Mouse (Mus musculus) lung, embryonic 14.5 days (tissue): ENCODE data around the gene Pyroxd2. TPM values are rescaled to one million over a fixed set of nuclear protein-coding genes. Genes with fewer than 3 reads are reported as not detected.

Experiments used
- ATAC-seq: fragments of 200-750 bp; cut with Nextera tagmentation; 2 replicates; pipeline ENCODE4 v1.8.0; 2017; ENCODE audit warnings: mild to moderate bottlenecking, moderate TSS enrichment, moderate library complexity; ENCODE audit not compliant: insufficient read depth
- DNase-seq: peaks from one replicate; pipeline ENCODE4 v3.0.0-alpha.2; 2015
- H3K27ac ChIP-seq: fragments of 300-500 bp; sonication (generic); 2 replicates; pipeline ENCODE4 v1.5.1; 2014; ENCODE audit warnings: low read depth, mild to moderate bottlenecking, moderate library complexity
- H3K27me3 ChIP-seq: fragments of 300-500 bp; sonication (generic); 2 replicates; pipeline ENCODE4 v1.6.1; 2014; ENCODE audit warnings: low read length, control low read depth; ENCODE audit not compliant: insufficient read depth
- H3K36me3 ChIP-seq: fragments of 300-500 bp; sonication (generic); 2 replicates; pipeline ENCODE4 v1.6.1; 2014; ENCODE audit warnings: control low read depth; ENCODE audit not compliant: insufficient read depth
- H3K4me1 ChIP-seq: fragments of 300-500 bp; sonication (generic); 2 replicates; pipeline ENCODE4 v1.6.1; 2014; ENCODE audit warnings: antibody characterized with exemption, control low read depth; ENCODE audit not compliant: insufficient read depth
- H3K4me2 ChIP-seq: fragments of 300-500 bp; sonication (generic); 2 replicates; pipeline ENCODE4 v1.6.1; 2014; ENCODE audit warnings: mild to moderate bottlenecking
- H3K4me3 ChIP-seq: fragments of 300-500 bp; sonication (generic); 2 replicates; pipeline ENCODE4 v1.5.1; 2014; ENCODE audit warnings: low read depth, low read length
- H3K9ac ChIP-seq: fragments of 300-500 bp; sonication (generic); 2 replicates; pipeline ENCODE4 v1.6.1; 2014
- H3K9me3 ChIP-seq: fragments of 300-500 bp; sonication (generic); 2 replicates; pipeline ENCODE4 v1.6.1; 2016; ENCODE audit warnings: low read depth, low read length, control low read depth
- CTCF ChIP-seq: IDR thresholded peaks from 2 replicates; pipeline ENCODE4 v1.5.1; 2016; ENCODE audit warnings: antibody characterized with exemption, low read depth
- WGBS: fragments of 180-500 bp; shearing (Covaris S2); extraction: QIAGEN DNeasy Blood & Tissue Kit; methylation state at CpG from one replicate; pipeline ENCODE4 v1.1.7; 2014; 5-methylcytosine and 5-hydroxymethylcytosine counted together
- polyA plus RNA-seq: library from polyadenylated mRNA; unstranded; fragments of >200 nt; fragmentation: Nextera tagmentation; extraction: Ambion mirVana; gene quantifications from 2 replicates; pipeline ENCODE4 v1.2.1, GENCODE M21; 2014

The Pyroxd2 gene
- polyA plus RNA-seq, 1 experiment from 2014 or later = 4.2 TPM

GRCm38 (mm10) chr19:42734982-42735381 is 17.6 kb downstream of the Pyroxd2 start:
- Histone ChIP-seq H3K4me2 (no peak overlapping the region), H3K4me1 (no peaks in the 10 kb centered on the region), H3K9ac (no peak overlapping the region), H3K9me3 (no peaks in the 10 kb centered on the region), H3K4me3 (no peak overlapping the region), H3K27ac (no peak overlapping the region), H3K36me3 (no peaks in the 10 kb centered on the region), H3K27me3 (no peaks in the 10 kb centered on the region)
- whole genome bisulfite sequencing = 65% methylated on average over 5 of the region's 5 CpGs
- ATAC-seq (no peak), DNase-seq (no peak)
- TF ChIP-seq CTCF = no peak

- no peak for TF ChIP-seq CTCF
- Histone ChIP-seq H3K9me3 (no peaks in the 10 kb centered on the region), H3K9ac (no peak overlapping the region), H3K36me3 (no peaks in the 10 kb centered on the region), H3K4me2 (no peak overlapping the region), H3K4me3 (no peak overlapping the region), H3K4me1 (no peaks in the 10 kb centered on the region), H3K27ac (no peak overlapping the region), H3K27me3 (no peaks in the 10 kb centered on the region)
- 73% methylated on average over 4 of the region's 4 CpGs for WGBS
- ATAC-seq = no peak
- DNase-seq = no peak
These were observed 25.2 kb downstream of the Pyroxd2 start for GRCm38 (mm10) chr19:42727424-42727823.

GRCm38 (mm10) chr19:42726766-42727165 is 25.8 kb downstream of the Pyroxd2 start:
- DNase-seq (no peak), ATAC-seq (no peak)
- WGBS = 91% methylated on average over 10 of the region's 10 CpGs
- H3K27me3 ChIP-seq = no peaks in the 10 kb centered on the region
- no peak overlapping the region for H3K27ac ChIP-seq
- no peaks in the 10 kb centered on the region for H3K9me3 ChIP-seq
- no peak overlapping the region for H3K4me3 ChIP-seq
- H3K36me3 ChIP-seq = no peaks in the 10 kb centered on the region
- H3K9ac ChIP-seq = no peak overlapping the region
- no peak for TF ChIP-seq CTCF
- no peak overlapping the region for H3K4me2 ChIP-seq
- H3K4me1 ChIP-seq = no peaks in the 10 kb centered on the region

- Histone ChIP-seq H3K27me3 (no peaks in the 10 kb centered on the region), H3K4me1 (no peaks in the 10 kb centered on the region), H3K4me3 (no peak overlapping the region), H3K4me2 (no peak overlapping the region), H3K36me3 (no peaks in the 10 kb centered on the region), H3K9ac (no peak overlapping the region), H3K9me3 (no peaks in the 10 kb centered on the region), H3K27ac (no peak overlapping the region)
- no peak for ATAC-seq
- no peak for DNase-seq
- TF ChIP-seq CTCF = no peak
- 90% methylated on average over 3 of the region's 3 CpGs for WGBS
These were observed 26.6 kb downstream of the Pyroxd2 start for GRCm38 (mm10) chr19:42725973-42726350.

- no peak overlapping the region for H3K9ac ChIP-seq
- no peaks in the 10 kb centered on the region for H3K27me3 ChIP-seq
- no peak for TF ChIP-seq CTCF
- ATAC-seq (peak; percentile 75), DNase-seq (peak; percentile 67)
- H3K36me3 ChIP-seq = no peaks in the 10 kb centered on the region
- H3K27ac ChIP-seq = no peak overlapping the region
- no peak overlapping the region for H3K4me3 ChIP-seq
- H3K9me3 ChIP-seq = no peaks in the 10 kb centered on the region
- H3K4me1 ChIP-seq = no peaks in the 10 kb centered on the region
- WGBS = 50% methylated on average over 16 of the region's 16 CpGs
- H3K4me2 ChIP-seq = no peak overlapping the region
These were observed 27.3 kb downstream of the Pyroxd2 start for GRCm38 (mm10) chr19:42725056-42725972.

GRCm38 (mm10) chr19:42723302-42723701 is 29.3 kb downstream of the Pyroxd2 start:
- Histone ChIP-seq H3K27me3 (no peaks in the 10 kb centered on the region), H3K4me1 (no peaks in the 10 kb centered on the region), H3K4me3 (no peak overlapping the region), H3K4me2 (no peak overlapping the region), H3K9me3 (no peaks in the 10 kb centered on the region), H3K36me3 (no peaks in the 10 kb centered on the region), H3K27ac (no peak overlapping the region), H3K9ac (no peak overlapping the region)
- ATAC-seq (no peak), DNase-seq (no peak)
- WGBS = 72% methylated on average over 6 of the region's 6 CpGs
- 0 out of 2 replicates have a peak, but pooled peaks have one; percentile 16 for TF ChIP-seq CTCF

- Histone ChIP-seq H3K9me3 (no peaks in the 10 kb centered on the region), H3K9ac (no peak overlapping the region), H3K4me3 (no peak overlapping the region), H3K4me1 (no peaks in the 10 kb centered on the region), H3K27ac (no peak overlapping the region), H3K4me2 (no peak overlapping the region), H3K36me3 (no peaks in the 10 kb centered on the region), H3K27me3 (no peaks in the 10 kb centered on the region)
- TF ChIP-seq CTCF = no peak
- ATAC-seq (no peak), DNase-seq (peak; percentile 56)
- 13% methylated on average over 2 of the region's 2 CpGs for WGBS
These were observed 30.1 kb downstream of the Pyroxd2 start for GRCm38 (mm10) chr19:42722500-42722899.
